Mouse (Mus musculus): ENCODE data around the gene Cdk5rap2. TPM values are rescaled to one million over a fixed set of nuclear protein-coding genes. Genes with fewer than 3 reads are reported as not detected.

Cdk5rap2 gene
- polyA plus RNA-seq (2015; fragmentation: Nextera tagmentation; extraction: Ambion mirVana), result 10.9 and 12.5 TPM in 2 replicates

DNA sequence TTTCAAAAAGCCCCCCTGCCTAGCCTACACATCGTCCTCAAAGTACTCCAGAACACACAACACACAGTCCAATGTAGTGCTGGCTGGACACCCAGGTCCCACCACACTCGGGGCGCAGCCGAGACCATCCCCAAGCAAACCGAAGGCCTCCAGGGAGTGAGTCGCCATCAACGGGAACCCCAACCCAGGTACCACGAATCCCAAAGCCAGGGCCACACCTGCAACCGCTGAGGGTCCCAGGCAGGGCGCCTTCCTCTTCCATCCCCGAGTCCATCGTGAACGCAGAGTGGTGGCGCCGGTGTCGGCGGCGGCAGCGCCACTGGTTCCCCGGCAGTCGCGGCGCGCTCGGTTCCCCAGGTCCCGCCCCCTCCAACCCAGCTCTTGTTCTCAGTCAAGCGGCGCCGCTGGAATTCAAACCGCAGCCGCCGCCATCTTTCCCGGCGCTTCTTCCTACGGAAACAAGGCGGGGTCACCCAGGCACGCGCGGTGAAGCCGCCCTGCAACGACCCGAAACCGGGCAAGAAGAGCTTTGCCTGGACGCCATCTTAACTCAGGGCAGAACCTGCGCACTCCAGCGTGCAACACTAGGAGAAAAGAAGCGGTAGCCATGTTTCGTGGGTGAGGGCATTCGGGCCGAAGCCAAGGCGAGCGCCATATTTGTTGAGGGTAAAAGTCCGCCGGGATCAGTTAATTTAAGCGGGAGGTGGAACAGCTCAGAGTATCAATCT lies at the start of gene Cdk5rap2:
TSS of gene Cdk5rap2 (minus strand) at position 450 of the 728 bp plus-strand sequence.
- no peaks in the 10 kb centered on the region for H3K9me3 ChIP-seq (ENCODE audit: control insufficient read depth, low read length)
- peak within 1 kb of the TSS; percentile 74 for H3K4me3 ChIP-seq (replicated peaks; ENCODE audit: low read length)
- peak within 1 kb of the TSS; percentile 57 for H3K4me2 ChIP-seq (ENCODE audit: low read length)
- no peaks in the 10 kb centered on the region for H3K36me3 ChIP-seq (ENCODE audit: control insufficient read depth, insufficient read depth)
- peak; percentile 99 for ATAC-seq
- H3K4me1 ChIP-seq (replicated peaks; ENCODE audit: control insufficient read depth, insufficient read depth, low read length), result peaks cover 16% of the 10 kb centered on the region
- peak within 1 kb of the TSS; percentile 62 for H3K27ac ChIP-seq (ENCODE audit: low read length)
- under 1% methylated on average over 55 of the region's 55 CpGs for WGBS
- H3K27me3 ChIP-seq (replicated peaks; ENCODE audit: control insufficient read depth, insufficient read depth, low read length), result no peaks in the 10 kb centered on the region
- peak within 1 kb of the TSS; percentile 88 for H3K9ac ChIP-seq (replicated peaks; ENCODE audit: low read depth, low read length)

DNA sequence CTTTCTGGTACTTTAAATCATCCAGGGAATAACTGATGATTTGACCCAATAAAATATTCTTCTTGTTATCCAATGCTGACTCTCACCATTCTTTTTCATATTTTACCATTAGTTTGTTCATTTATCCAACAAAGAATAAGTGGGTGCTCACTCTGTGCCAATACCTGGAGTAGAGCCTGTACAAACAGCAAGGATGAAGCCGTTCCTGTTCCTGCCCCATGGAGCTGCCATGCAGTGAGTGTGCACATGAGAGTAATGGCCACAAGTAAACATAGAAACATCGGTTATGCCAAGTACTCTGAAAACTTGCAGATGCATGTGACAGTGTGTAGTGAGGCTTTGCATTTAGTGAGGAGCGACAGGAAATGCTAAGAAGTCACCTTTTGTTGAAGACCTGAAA lies 41.9 kb upstream of the Cdk5rap2 start:
- WGBS, result 89% methylated on average over 3 of the region's 3 CpGs
- Histone ChIP-seq H3K9me3 (ENCODE audit: control insufficient read depth, low read length) (no peaks in the 10 kb centered on the region), H3K4me2 (ENCODE audit: low read length) (no peak overlapping the region), H3K36me3 (ENCODE audit: control insufficient read depth, insufficient read depth) (peaks cover 10% of the 10 kb centered on the region), H3K9ac (replicated peaks; ENCODE audit: low read depth, low read length) (no peak overlapping the region), H3K27me3 (replicated peaks; ENCODE audit: control insufficient read depth, insufficient read depth, low read length) (no peaks in the 10 kb centered on the region), H3K4me1 (replicated peaks; ENCODE audit: control insufficient read depth, insufficient read depth, low read length) (no peaks in the 10 kb centered on the region), H3K4me3 (replicated peaks; ENCODE audit: low read length) (no peak overlapping the region), H3K27ac (ENCODE audit: low read length) (no peak overlapping the region)
- 0 out of 2 replicates have a peak, but pooled peaks have one; percentile 28 for ATAC-seq

DNA sequence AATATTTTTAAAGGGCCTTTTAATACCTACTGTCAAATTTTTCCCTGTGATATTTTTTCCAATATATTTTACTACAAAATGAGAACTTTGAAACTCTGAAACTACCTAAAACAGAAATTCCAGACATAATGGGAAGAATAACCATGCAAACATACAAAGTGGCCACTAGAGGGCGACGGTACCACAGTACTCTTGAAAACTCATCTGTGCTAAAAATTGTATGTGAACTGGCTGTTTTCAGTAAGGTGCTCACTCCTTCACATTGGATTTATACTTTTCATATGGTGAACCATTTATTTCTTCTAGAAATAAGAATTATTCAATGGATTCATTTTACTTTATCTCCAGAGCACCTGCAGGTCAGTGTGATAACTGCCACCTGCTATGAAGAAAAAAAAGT lies 41.5 kb upstream of the Cdk5rap2 start:
- Histone ChIP-seq H3K4me2 (ENCODE audit: low read length) (no peak overlapping the region), H3K36me3 (ENCODE audit: control insufficient read depth, insufficient read depth) (peaks cover 10% of the 10 kb centered on the region), H3K9ac (replicated peaks; ENCODE audit: low read depth, low read length) (no peak overlapping the region), H3K4me1 (replicated peaks; ENCODE audit: control insufficient read depth, insufficient read depth, low read length) (no peaks in the 10 kb centered on the region), H3K4me3 (replicated peaks; ENCODE audit: low read length) (no peak overlapping the region), H3K9me3 (ENCODE audit: control insufficient read depth, low read length) (no peaks in the 10 kb centered on the region), H3K27ac (ENCODE audit: low read length) (no peak overlapping the region), H3K27me3 (replicated peaks; ENCODE audit: control insufficient read depth, insufficient read depth, low read length) (no peaks in the 10 kb centered on the region)
- 0% methylated on average over 2 of the region's 2 CpGs for WGBS
- no peak for ATAC-seq

DNA sequence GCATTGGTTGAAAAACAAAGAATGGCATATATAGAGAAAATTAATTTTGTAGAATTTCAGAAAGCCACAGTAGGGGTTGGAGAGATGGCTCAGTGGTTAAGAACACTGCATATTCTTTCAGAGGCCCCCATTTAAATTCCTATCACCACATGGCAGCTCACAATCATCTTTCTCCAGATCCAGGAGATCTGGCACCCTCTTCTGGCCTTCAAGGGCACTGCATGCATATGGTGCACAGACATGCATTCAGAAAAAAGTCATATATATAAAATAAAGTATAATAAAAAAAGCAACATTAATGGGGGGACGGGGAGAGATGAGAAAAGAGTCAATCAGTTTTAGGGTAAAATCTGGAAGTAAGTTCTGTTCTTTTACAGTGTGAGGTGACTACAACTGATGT lies 39.4 kb upstream of the Cdk5rap2 start:
- Histone ChIP-seq H3K36me3 (ENCODE audit: control insufficient read depth, insufficient read depth) (peaks cover 3% of the 10 kb centered on the region; the same call in 1 of the 2 replicates), H3K4me3 (replicated peaks; ENCODE audit: low read length) (no peak overlapping the region), H3K27me3 (replicated peaks; ENCODE audit: control insufficient read depth, insufficient read depth, low read length) (no peaks in the 10 kb centered on the region), H3K9me3 (ENCODE audit: control insufficient read depth, low read length) (no peaks in the 10 kb centered on the region), H3K4me1 (replicated peaks; ENCODE audit: control insufficient read depth, insufficient read depth, low read length) (no peaks in the 10 kb centered on the region), H3K9ac (replicated peaks; ENCODE audit: low read depth, low read length) (no peak overlapping the region), H3K4me2 (ENCODE audit: low read length) (no peak overlapping the region), H3K27ac (ENCODE audit: low read length) (no peak overlapping the region)
- ATAC-seq, result no peak
- WGBS, result 94% methylated on average over 1 of the region's 1 CpGs

DNA sequence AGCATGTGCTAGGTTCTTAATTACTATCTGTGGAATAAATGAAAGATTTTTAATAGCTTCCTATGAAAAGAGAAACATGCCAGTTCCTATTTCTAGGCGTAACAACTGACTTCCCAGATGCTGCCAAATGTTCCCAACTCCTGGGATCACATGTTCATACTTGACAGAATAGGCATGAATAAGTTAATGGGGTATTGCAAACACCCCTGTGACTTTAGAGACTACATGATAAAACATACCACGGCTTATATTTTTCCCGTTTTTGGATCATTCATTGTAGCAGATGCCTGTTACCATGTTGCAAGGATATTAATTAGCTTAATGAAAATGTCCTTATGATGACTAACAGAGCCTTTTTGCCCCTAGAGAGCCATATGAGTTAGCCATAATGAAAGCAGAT lies 36.5 kb upstream of the Cdk5rap2 start:
- no peaks in the 10 kb centered on the region for H3K4me1 ChIP-seq (replicated peaks; ENCODE audit: control insufficient read depth, insufficient read depth, low read length)
- ATAC-seq, result no peak
- no peak overlapping the region for H3K9ac ChIP-seq (replicated peaks; ENCODE audit: low read depth, low read length)
- no peak overlapping the region for H3K4me2 ChIP-seq (ENCODE audit: low read length)
- no peaks in the 10 kb centered on the region for H3K9me3 ChIP-seq (ENCODE audit: control insufficient read depth, low read length)
- H3K36me3 ChIP-seq (ENCODE audit: control insufficient read depth, insufficient read depth), result peaks cover 3% of the 10 kb centered on the region; the same call in 1 of the 2 replicates
- whole genome bisulfite sequencing, result 71% methylated on average over 3 of the region's 3 CpGs
- H3K27me3 ChIP-seq (replicated peaks; ENCODE audit: control insufficient read depth, insufficient read depth, low read length), result no peaks in the 10 kb centered on the region
- no peak overlapping the region for H3K4me3 ChIP-seq (replicated peaks; ENCODE audit: low read length)
- H3K27ac ChIP-seq (ENCODE audit: low read length), result no peak overlapping the region

DNA sequence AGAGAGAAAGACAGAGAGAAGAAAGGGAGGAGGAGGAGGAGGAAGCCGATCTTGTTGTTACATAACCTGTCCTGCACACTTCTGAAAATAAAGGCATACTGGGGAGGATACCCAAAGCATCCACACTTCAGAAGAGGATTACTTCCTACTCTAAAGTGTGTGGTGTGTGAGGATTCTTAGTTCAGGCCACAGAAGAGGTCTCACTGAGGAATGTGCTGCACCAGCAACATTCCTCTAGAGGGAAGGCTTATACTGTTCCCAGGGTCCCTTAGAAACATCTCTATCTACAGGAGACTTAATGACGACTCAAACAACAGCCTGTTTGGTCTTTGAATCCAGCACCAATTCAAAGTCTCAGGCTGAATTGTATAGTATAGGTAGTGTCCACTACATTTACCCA lies 10.0 kb upstream of the Cdk5rap2 start:
- H3K4me2 ChIP-seq (ENCODE audit: low read length), result no peak overlapping the region
- H3K9ac ChIP-seq (replicated peaks; ENCODE audit: low read depth, low read length), result no peak overlapping the region
- H3K4me3 ChIP-seq (replicated peaks; ENCODE audit: low read length), result no peak overlapping the region
- no peaks in the 10 kb centered on the region for H3K27me3 ChIP-seq (replicated peaks; ENCODE audit: control insufficient read depth, insufficient read depth, low read length)
- 55% methylated on average over 2 of the region's 2 CpGs for WGBS
- H3K9me3 ChIP-seq (ENCODE audit: control insufficient read depth, low read length), result no peaks in the 10 kb centered on the region
- no peaks in the 10 kb centered on the region for H3K36me3 ChIP-seq (ENCODE audit: control insufficient read depth, insufficient read depth)
- no peak for ATAC-seq
- no peaks in the 10 kb centered on the region for H3K4me1 ChIP-seq (replicated peaks; ENCODE audit: control insufficient read depth, insufficient read depth, low read length)
- no peak overlapping the region for H3K27ac ChIP-seq (ENCODE audit: low read length)

DNA sequence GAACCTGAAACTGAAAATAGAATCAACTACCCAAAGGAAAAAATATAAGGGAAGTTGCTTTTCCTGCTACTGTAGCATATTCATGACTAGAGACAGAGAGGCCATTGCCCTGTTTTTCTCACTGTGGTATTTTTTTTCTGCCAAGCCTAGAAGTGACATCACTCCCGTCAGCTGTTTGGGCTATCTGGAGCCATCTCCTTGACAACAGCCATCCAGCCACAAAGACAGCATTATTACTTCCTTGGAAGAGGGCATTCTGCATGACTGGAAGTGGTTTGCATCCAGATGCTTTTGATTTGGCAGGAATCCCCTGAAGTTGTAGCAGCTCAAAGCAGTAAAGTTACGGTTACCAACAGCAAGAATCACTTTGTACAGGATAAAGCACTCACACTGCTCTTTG lies 1.9 kb upstream of the Cdk5rap2 start:
- Histone ChIP-seq H3K27me3 (replicated peaks; ENCODE audit: control insufficient read depth, insufficient read depth, low read length) (no peaks in the 10 kb centered on the region), H3K9ac (replicated peaks; ENCODE audit: low read depth, low read length) (no peak overlapping the region), H3K4me2 (ENCODE audit: low read length) (no peak overlapping the region), H3K4me3 (replicated peaks; ENCODE audit: low read length) (no peak overlapping the region), H3K9me3 (ENCODE audit: control insufficient read depth, low read length) (no peaks in the 10 kb centered on the region), H3K4me1 (replicated peaks; ENCODE audit: control insufficient read depth, insufficient read depth, low read length) (peaks cover 16% of the 10 kb centered on the region), H3K27ac (ENCODE audit: low read length) (no peak overlapping the region), H3K36me3 (ENCODE audit: control insufficient read depth, insufficient read depth) (no peaks in the 10 kb centered on the region)
- ATAC-seq, result no peak
- 29% methylated on average over 2 of the region's 2 CpGs for WGBS

DNA sequence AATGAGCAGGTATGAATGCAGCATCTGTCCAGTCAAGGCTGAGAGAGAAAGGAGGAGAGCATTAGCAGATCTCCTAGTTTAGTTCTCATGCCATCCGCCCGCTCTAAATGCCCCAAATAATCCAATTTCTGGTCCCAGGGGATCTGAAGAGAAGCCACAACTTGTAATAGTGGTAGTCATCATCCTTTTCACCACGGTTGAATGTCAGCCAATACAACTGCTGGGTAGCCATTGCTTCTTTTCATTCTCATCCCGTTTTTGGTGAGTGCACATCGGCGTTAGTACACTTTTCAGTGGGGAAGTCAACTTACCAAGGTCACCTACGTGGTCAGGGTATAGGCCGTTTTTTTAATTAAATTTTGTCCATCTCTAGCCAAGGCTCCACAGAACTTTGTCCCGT lies 787 bp downstream of the Cdk5rap2 start:
- Histone ChIP-seq H3K9ac (replicated peaks; ENCODE audit: low read depth, low read length) (peak overlapping the region; percentile 88), H3K27me3 (replicated peaks; ENCODE audit: control insufficient read depth, insufficient read depth, low read length) (no peaks in the 10 kb centered on the region), H3K4me2 (ENCODE audit: low read length) (peak overlapping the region; percentile 55), H3K36me3 (ENCODE audit: control insufficient read depth, insufficient read depth) (no peaks in the 10 kb centered on the region), H3K9me3 (ENCODE audit: control insufficient read depth, low read length) (no peaks in the 10 kb centered on the region), H3K4me3 (replicated peaks; ENCODE audit: low read length) (peak overlapping the region; percentile 74), H3K27ac (ENCODE audit: low read length) (no peak overlapping the region), H3K4me1 (replicated peaks; ENCODE audit: control insufficient read depth, insufficient read depth, low read length) (peaks cover 16% of the 10 kb centered on the region)
- WGBS, result 9% methylated on average over 9 of the region's 9 CpGs
- no peak for ATAC-seq

DNA sequence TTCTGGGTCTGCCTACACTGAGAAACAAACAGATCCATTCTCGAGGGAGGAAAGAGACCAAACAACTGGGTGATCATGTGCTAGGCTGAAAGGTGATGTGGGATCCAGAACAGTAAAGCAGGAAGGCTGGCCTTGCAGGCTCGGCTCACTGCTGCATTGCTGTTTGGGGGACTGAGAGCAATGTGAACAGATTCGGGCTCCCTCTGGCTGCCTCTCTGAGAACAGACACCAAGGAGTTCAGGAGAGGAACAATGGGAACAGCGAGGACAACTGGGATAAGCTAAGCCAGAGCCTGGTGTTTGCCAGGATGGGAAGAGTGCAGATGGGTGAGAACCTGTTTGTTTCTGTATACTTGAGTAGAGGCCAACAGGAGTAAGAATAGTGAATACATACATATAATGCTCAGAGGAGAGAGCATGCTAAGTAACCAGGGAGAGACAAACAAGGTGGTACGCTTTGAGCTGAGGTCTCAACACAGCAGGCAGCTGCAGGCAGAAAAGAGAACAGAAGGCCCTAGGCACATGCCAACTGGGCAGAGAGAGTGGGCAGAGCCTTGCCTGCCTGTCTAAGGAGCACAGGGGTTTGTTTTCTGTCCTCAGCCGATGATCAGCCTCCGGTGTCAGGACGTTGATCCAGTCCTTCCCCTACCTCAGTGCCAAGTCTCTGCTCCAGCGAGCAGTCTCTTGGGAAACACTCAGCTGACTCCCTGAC lies 8.0 kb downstream of the Cdk5rap2 start:
- ATAC-seq, result peak; percentile 95
- H3K36me3 ChIP-seq (ENCODE audit: control insufficient read depth, insufficient read depth), result no peaks in the 10 kb centered on the region
- no peaks in the 10 kb centered on the region for H3K27me3 ChIP-seq (replicated peaks; ENCODE audit: control insufficient read depth, insufficient read depth, low read length)
- 54% methylated on average over 9 of the region's 9 CpGs for WGBS
- H3K4me1 ChIP-seq (replicated peaks; ENCODE audit: control insufficient read depth, insufficient read depth, low read length), result peaks cover 11% of the 10 kb centered on the region
- no peaks in the 10 kb centered on the region for H3K9me3 ChIP-seq (ENCODE audit: control insufficient read depth, low read length)
- H3K4me2 ChIP-seq (ENCODE audit: low read length), result no peak overlapping the region
- no peak overlapping the region for H3K4me3 ChIP-seq (replicated peaks; ENCODE audit: low read length)
- H3K9ac ChIP-seq (replicated peaks; ENCODE audit: low read depth, low read length), result peak overlapping the region; percentile 25; the same call in 1 of the 2 replicates
- H3K27ac ChIP-seq (ENCODE audit: low read length), result peak overlapping the region; percentile 73
